Mouse (Mus musculus): ENCODE measurements around the gene Elf2. TPM values are rescaled to one million over a fixed set of nuclear protein-coding genes. Genes with fewer than 3 reads are reported as not detected.

Elf2 gene
- total RNA-seq, 1 experiment = 26.7 TPM

- no peak overlapping the region for H3K4me3 ChIP-seq (ENCODE audit: insufficient read depth in 1 of 2, low read depth in 1 of 2, low read length in 2 of 2, poor library complexity in 1 of 2, severe bottlenecking in 1 of 2)
- DNase-seq (ENCODE audit: low read depth, low spot score) = peak; percentile 75
- TF ChIP-seq ZC3H11A (IDR thresholded peaks at IDR 0.05; ENCODE audit: borderline replicate concordance, low read depth, low read length) (peak; percentile 43; the same call in 1 of the 2 replicates), ZNF384 (IDR thresholded peaks at IDR 0.05; ENCODE audit: low read depth, low read length) (no peak)
- in situ Hi-C loops (cut with MboI; ENCODE audit: low sequenced_read_pairs in 2 of 2, unreplicated experiment in 2 of 2) = no loop called here
- no peaks in the 10 kb centered on the region for H3K9me3 ChIP-seq (ENCODE audit: control insufficient read depth, insufficient read depth, low read depth, low read length)
- H3K4me1 ChIP-seq (ENCODE audit: control insufficient read depth in 2 of 2, insufficient read depth in 2 of 2, low read length in 2 of 2, poor library complexity in 1 of 2) = peaks cover 0 to 2% of the 10 kb centered on the region in 2 experiments; a peak in 1 of 4 replicates
- H3K9ac ChIP-seq (ENCODE audit: insufficient read depth, low read depth, low read length, poor library complexity, severe bottlenecking) = no peak overlapping the region
- H3K27ac ChIP-seq (ENCODE audit: insufficient read depth, low read depth, low read length, poor library complexity, severe bottlenecking) = no peak overlapping the region
- H3K36me3 ChIP-seq (ENCODE audit: control insufficient read depth, insufficient read depth, low read length, poor library complexity, severe bottlenecking) = peaks cover 2% of the 10 kb centered on the region; the same call in 1 of the 2 replicates
These were observed 51.3 kb downstream of the Elf2 start for GRCm38 (mm10) chr3:51288880-51289821.

- no peak for TF ChIP-seq ZC3H11A (IDR thresholded peaks at IDR 0.05; ENCODE audit: borderline replicate concordance, low read depth, low read length)
- TF ChIP-seq HCFC1 (IDR thresholded peaks at IDR 0.05; ENCODE audit: borderline replicate concordance, insufficient read depth, low read length) = no peak
- in situ Hi-C loops (cut with MboI; ENCODE audit: low sequenced_read_pairs in 2 of 2, unreplicated experiment in 2 of 2) = no loop called here
- no peak overlapping the region for H3K27ac ChIP-seq (ENCODE audit: insufficient read depth, low read depth, low read length, poor library complexity, severe bottlenecking)
- no peak overlapping the region for H3K4me3 ChIP-seq (ENCODE audit: insufficient read depth in 1 of 2, low read depth in 1 of 2, low read length in 2 of 2, poor library complexity in 1 of 2, severe bottlenecking in 1 of 2)
- no peak for DNase-seq (ENCODE audit: low read depth, low spot score)
- peaks cover 2% of the 10 kb centered on the region; the same call in 1 of the 2 replicates for H3K36me3 ChIP-seq (ENCODE audit: control insufficient read depth, insufficient read depth, low read length, poor library complexity, severe bottlenecking)
- no peaks in the 10 kb centered on the region for H3K9me3 ChIP-seq (ENCODE audit: control insufficient read depth, insufficient read depth, low read depth, low read length)
- H3K9ac ChIP-seq (ENCODE audit: insufficient read depth, low read depth, low read length, poor library complexity, severe bottlenecking) = no peak overlapping the region
- no peaks in the 10 kb centered on the region for H3K4me1 ChIP-seq (ENCODE audit: control insufficient read depth in 2 of 2, insufficient read depth in 2 of 2, low read length in 2 of 2, poor library complexity in 1 of 2)
These were observed 56.1 kb downstream of the Elf2 start for GRCm38 (mm10) chr3:51284375-51284774.

- TF ChIP-seq ZC3H11A (IDR thresholded peaks at IDR 0.05; ENCODE audit: borderline replicate concordance, low read depth, low read length) = no peak
- no peak for TF ChIP-seq ZNF384 (IDR thresholded peaks at IDR 0.05; ENCODE audit: low read depth, low read length)
- TF ChIP-seq CHD2 (IDR thresholded peaks at IDR 0.05; ENCODE audit: low read depth, low read length) = no peak
- no peak for TF ChIP-seq MAFK (IDR thresholded peaks at IDR 0.05; ENCODE audit: insufficient read depth, low read depth, low read length)
- no peak for TF ChIP-seq HCFC1 (IDR thresholded peaks at IDR 0.05; ENCODE audit: borderline replicate concordance, insufficient read depth, low read length)
- H3K27ac ChIP-seq (ENCODE audit: insufficient read depth, low read depth, low read length, poor library complexity, severe bottlenecking) = no peak overlapping the region
- in situ Hi-C loops (cut with MboI; ENCODE audit: low sequenced_read_pairs in 2 of 2, unreplicated experiment in 2 of 2) = no loop called here
These were observed 58.7 kb downstream of the Elf2 start for GRCm38 (mm10) chr3:51281727-51282126.

GRCm38 (mm10) chr3:51278433-51278832 is 62.0 kb downstream of the Elf2 start:
- H3K4me1 ChIP-seq (ENCODE audit: control insufficient read depth in 2 of 2, insufficient read depth in 2 of 2, low read length in 2 of 2, poor library complexity in 1 of 2) = no peaks in the 10 kb centered on the region; a peak in 1 of 4 replicates
- H3K36me3 ChIP-seq (ENCODE audit: control insufficient read depth, insufficient read depth, low read length, poor library complexity, severe bottlenecking) = no peaks in the 10 kb centered on the region
- in situ Hi-C loops (cut with MboI; ENCODE audit: low sequenced_read_pairs in 2 of 2, unreplicated experiment in 2 of 2) = no loop called here
- no peak overlapping the region for H3K27ac ChIP-seq (ENCODE audit: insufficient read depth, low read depth, low read length, poor library complexity, severe bottlenecking)
- no peak for DNase-seq (ENCODE audit: low read depth, low spot score)
- no peaks in the 10 kb centered on the region for H3K9me3 ChIP-seq (ENCODE audit: control insufficient read depth, insufficient read depth, low read depth, low read length)
- no peak for TF ChIP-seq ZC3H11A (IDR thresholded peaks at IDR 0.05; ENCODE audit: borderline replicate concordance, low read depth, low read length)
- no peak for TF ChIP-seq ZNF384 (IDR thresholded peaks at IDR 0.05; ENCODE audit: low read depth, low read length)
- no peak for TF ChIP-seq CHD2 (IDR thresholded peaks at IDR 0.05; ENCODE audit: low read depth, low read length)
- TF ChIP-seq HCFC1 (IDR thresholded peaks at IDR 0.05; ENCODE audit: borderline replicate concordance, insufficient read depth, low read length) = no peak
- no peak for TF ChIP-seq MAFK (IDR thresholded peaks at IDR 0.05; ENCODE audit: insufficient read depth, low read depth, low read length)
- no peak overlapping the region for H3K9ac ChIP-seq (ENCODE audit: insufficient read depth, low read depth, low read length, poor library complexity, severe bottlenecking)
- peak overlapping the region in 1 of 2 experiments; percentile 93; a peak in 2 of 4 replicates for H3K4me3 ChIP-seq (ENCODE audit: insufficient read depth in 1 of 2, low read depth in 1 of 2, low read length in 2 of 2, poor library complexity in 1 of 2, severe bottlenecking in 1 of 2)

More at GRCm38 (mm10) chr3:51281727-51282126, 58.7 kb downstream of the Elf2 start:
- Histone ChIP-seq H3K4me1 (ENCODE audit: control insufficient read depth in 2 of 2, insufficient read depth in 2 of 2, low read length in 2 of 2, poor library complexity in 1 of 2) (no peaks in the 10 kb centered on the region; a peak in 1 of 4 replicates), H3K9me3 (ENCODE audit: control insufficient read depth, insufficient read depth, low read depth, low read length) (no peaks in the 10 kb centered on the region), H3K4me3 (ENCODE audit: insufficient read depth in 1 of 2, low read depth in 1 of 2, low read length in 2 of 2, poor library complexity in 1 of 2, severe bottlenecking in 1 of 2) (no peak overlapping the region), H3K9ac (ENCODE audit: insufficient read depth, low read depth, low read length, poor library complexity, severe bottlenecking) (no peak overlapping the region), H3K36me3 (ENCODE audit: control insufficient read depth, insufficient read depth, low read length, poor library complexity, severe bottlenecking) (peaks cover 2% of the 10 kb centered on the region; the same call in 1 of the 2 replicates)
- DNase-seq (ENCODE audit: low read depth, low spot score) = no peak

All from ES-E14 (cell line).